Mouse (Mus musculus) stomach, postnatal 0 days (tissue): ENCODE results near the gene Klc1.

Source experiments
- CTCF ChIP-seq: IDR thresholded peaks from 2 replicates; pipeline ENCODE4 v1.5.1; 2016; ENCODE audit warnings: antibody characterized with exemption, low read depth, mild to moderate bottlenecking, moderate library complexity
- EP300 ChIP-seq: optimal IDR thresholded peaks from 2 replicates; pipeline ENCODE3; 2016; ENCODE audit warnings: antibody characterized with exemption

DNA sequence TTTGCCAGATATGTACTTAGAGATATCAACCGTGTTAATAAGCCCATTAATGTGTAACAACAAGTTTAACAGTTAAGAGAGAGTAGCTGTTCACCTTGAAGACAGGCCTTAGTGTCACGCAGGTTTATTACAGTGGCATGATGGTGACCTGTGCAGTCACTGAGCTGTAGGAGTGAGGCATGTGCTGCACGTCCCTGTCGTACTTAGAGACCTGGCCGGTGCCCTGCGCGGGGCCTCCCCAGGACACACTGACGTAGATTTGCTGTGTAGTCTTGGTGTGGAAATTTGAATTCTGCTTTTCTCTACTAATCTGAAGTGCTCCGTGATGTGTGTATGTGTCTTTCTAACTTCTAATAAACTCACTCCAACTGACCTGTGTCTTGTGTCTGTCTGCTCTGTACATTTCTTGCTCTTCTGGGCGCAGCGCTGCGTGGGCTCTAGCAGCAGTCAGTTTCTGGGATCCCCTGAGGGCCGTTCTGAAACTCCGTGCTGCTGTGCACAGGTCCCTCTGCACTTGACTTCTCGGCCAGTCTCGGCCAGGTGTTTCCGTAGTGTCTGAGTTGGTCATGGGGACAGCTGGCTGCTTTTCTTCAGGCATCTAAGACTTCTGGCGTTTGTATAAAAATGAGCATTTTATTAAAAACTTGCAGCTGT lies 36.0 kb downstream of the Klc1 start:
- TF ChIP-seq CTCF (no peak), EP300 (no peak)
